7 mouse cellular contexts compared by ENCODE assay signal in genomic region chr2:13371797-13372170, GRCm38 (mm10).
A peak's percentile ranks its signal among the peaks of the same experiment; 100 is the strongest.
DNase-seq lines count a peak whose midpoint lies in the region; ATAC-seq and TF ChIP-seq lines count a peak whose summit lies in the region.

No protein-coding gene starts in this region.

- H3K4me1 ChIP-seq in brown adipose tissue, adult 24 weeks (ENCODE audit: control insufficient read depth, insufficient read depth, insufficient read length, low read length) = peaks cover 9% of the 10 kb centered on the region
- H3K4me1 ChIP-seq in hindbrain, embryonic 11.5 days (replicated peaks; ENCODE audit: control insufficient read depth, insufficient read depth, low read length) = peaks cover 5% of the 10 kb centered on the region; the same call in 1 of the 2 replicates
- H3K4me1 ChIP-seq in lung, postnatal 0 days (ENCODE audit: insufficient read depth, low read depth, low read length) = peaks cover 9% of the 10 kb centered on the region

- no peaks in the 10 kb centered on the region for H3K9me3 ChIP-seq in hindbrain, embryonic 11.5 days (ENCODE audit: control insufficient read depth, low read length)
- no peaks in the 10 kb centered on the region for H3K9me3 ChIP-seq in lung, postnatal 0 days (ENCODE audit: low read length)

- H3K27ac ChIP-seq in brown adipose tissue, adult 24 weeks (replicated peaks; ENCODE audit: low read depth, low read length) = peak overlapping the region; percentile 89
- H3K27ac ChIP-seq in hindbrain, embryonic 11.5 days (ENCODE audit: low read depth, low read length) = peak overlapping the region; percentile 89
- peak overlapping the region; percentile 88 for H3K27ac ChIP-seq in lung, postnatal 0 days (ENCODE audit: low read length)

- no peak overlapping the region for H3K4me3 ChIP-seq in brown adipose tissue, adult 24 weeks (ENCODE audit: insufficient read depth, low read depth, low read length)
- no peak overlapping the region for H3K4me3 ChIP-seq in hindbrain, embryonic 11.5 days (ENCODE audit: low read depth, low read length)
- H3K4me3 ChIP-seq in lung, postnatal 0 days (ENCODE audit: low read depth, low read length) = no peak overlapping the region

- H3K36me3 ChIP-seq in hindbrain, embryonic 11.5 days (ENCODE audit: control insufficient read depth, insufficient read depth, low read length) = no peaks in the 10 kb centered on the region
- H3K36me3 ChIP-seq in lung, postnatal 0 days (ENCODE audit: insufficient read depth, low read length) = no peaks in the 10 kb centered on the region

- peak; percentile 3 for DNase-seq in ES-CJ7 (ENCODE audit: low read depth, low spot score)
- DNase-seq in hindbrain, embryonic 11.5 days (ENCODE audit: low spot score) = peak; percentile 47
- peak; percentile 44 for DNase-seq in lung, postnatal 0 days (ENCODE audit: low spot score)
- no peak for DNase-seq in spleen, postnatal 36 days (ENCODE audit: low spot score in 2 of 2)
- no peak for DNase-seq in layer of hippocampus, adult 9-10 months (ENCODE audit: low spot score)
- no peak for DNase-seq in thymus, postnatal 0 days (ENCODE audit: low spot score)

- ATAC-seq in hindbrain, embryonic 11.5 days (ENCODE audit: low FRiP score) = peak; percentile 70
- peak; percentile 38; the same call in 1 of the 2 replicates for ATAC-seq in lung, postnatal 0 days

- TF ChIP-seq CTCF in lung, postnatal 0 days (IDR thresholded peaks at IDR 0.05) = no peak

- H3K27me3 ChIP-seq in hindbrain, embryonic 11.5 days (ENCODE audit: control insufficient read depth, insufficient read depth, low read length) = no peaks in the 10 kb centered on the region
- H3K27me3 ChIP-seq in lung, postnatal 0 days (replicated peaks; ENCODE audit: insufficient read depth, low read length) = no peaks in the 10 kb centered on the region

- WGBS in hindbrain, embryonic 11.5 days = 1% methylated on average over 4 of the region's 4 CpGs
- WGBS in lung, postnatal 0 days = 5% methylated on average over 4 of the region's 4 CpGs

- no peak overlapping the region; the same call in 1 of the 2 replicates for H3K4me2 ChIP-seq in hindbrain, embryonic 11.5 days (replicated peaks; ENCODE audit: low read depth, low read length)
- H3K4me2 ChIP-seq in lung, postnatal 0 days (replicated peaks; ENCODE audit: low read depth, low read length) = no peak overlapping the region

- TF ChIP-seq EP300 in lung, postnatal 0 days (IDR thresholded peaks at IDR 0.05) = no peak

- H3K9ac ChIP-seq in hindbrain, embryonic 11.5 days (ENCODE audit: low read depth, low read length) = peak overlapping the region; percentile 33; the same call in 1 of the 2 replicates
- no peak overlapping the region for H3K9ac ChIP-seq in lung, postnatal 0 days (replicated peaks; ENCODE audit: low read depth)

Comparison
In these comparisons a context has a peak if more than half of its experiments do, and no peak if none do; other contexts are left out.
1. DNase-seq: peak in ES-CJ7 (single experiment), hindbrain, embryonic 11.5 days (single experiment) and lung, postnatal 0 days (single experiment); none in spleen, postnatal 36 days (0 of 2), layer of hippocampus, adult 9-10 months (single experiment) and thymus, postnatal 0 days (single experiment).
2. Peak in every context shown above with its lines, with median percentiles within 50 percentile points of each other: H3K27ac ChIP-seq.